Mouse (Mus musculus) MEL (cell line): ENCODE data around the gene Tiam1. TPM values are rescaled to one million over a fixed set of nuclear protein-coding genes. Genes with fewer than 3 reads are reported as not detected.

Experiments used
- DNase-seq: peaks from one replicate; pipeline ENCODE4 v3.0.0; 2011; ENCODE audit warnings: low read depth, low spot score
- H3K27ac ChIP-seq: 2 replicates; pipeline ENCODE4 v1.5.1; 2012; ENCODE audit warnings: low read depth, mild to moderate bottlenecking, control low read depth, low read length, moderate library complexity; ENCODE audit not compliant: control insufficient read depth
- H3K27me3 ChIP-seq, 2 experiments: fragments of 150-350 bp in 1 of 2; sonication (generic) in 1 of 2; 2 replicates each; pipeline ENCODE4 v1.6.1; 2012; ENCODE audit warnings: low read length in 2 of 2, mild to moderate bottlenecking in 2 of 2, improper control_type of control experiment in 1 of 2, moderate library complexity in 1 of 2; ENCODE audit not compliant: insufficient read depth in 2 of 2, control insufficient read depth in 1 of 2
- H3K36me3 ChIP-seq, 2 experiments: 2 replicates each; pipeline ENCODE4 v1.6.1; 2012 to 2014; ENCODE audit warnings: low read length in 2 of 2, improper control_type of control experiment in 1 of 2, inconsistent platforms in 1 of 2, mild to moderate bottlenecking in 1 of 2; ENCODE audit not compliant: insufficient read depth in 2 of 2, control insufficient read depth in 1 of 2
- H3K4me1 ChIP-seq, 2 experiments: fragments of 150-350 bp in 1 of 2; sonication (generic) in 1 of 2; 2 replicates each; pipeline ENCODE4 v1.6.1; 2012; ENCODE audit warnings: low read length in 2 of 2, improper control_type of control experiment in 1 of 2, mild to moderate bottlenecking in 1 of 2; ENCODE audit not compliant: insufficient read depth in 2 of 2, control insufficient read depth in 1 of 2
- H3K4me3 ChIP-seq, 2 experiments: fragments of 150-350 bp in 1 of 2; sonication (generic) in 1 of 2; 2 replicates each; pipeline ENCODE4 v1.5.1; 2012; ENCODE audit warnings: low read depth in 2 of 2, low read length in 2 of 2, mild to moderate bottlenecking in 2 of 2, moderate library complexity in 2 of 2, control low read depth in 1 of 2, improper control_type of control experiment in 1 of 2; ENCODE audit not compliant: control insufficient read depth in 1 of 2, insufficient read depth in 1 of 2
- H3K79me2 ChIP-seq: 2 replicates; pipeline ENCODE4 v1.6.1; 2012; ENCODE audit warnings: mild to moderate bottlenecking, low read length, moderate library complexity; ENCODE audit not compliant: control insufficient read depth, poor library complexity, insufficient read depth
- H3K9ac ChIP-seq: 2 replicates; pipeline ENCODE4 v1.6.1; 2012; ENCODE audit warnings: low read depth, mild to moderate bottlenecking, control low read depth, low read length, moderate library complexity; ENCODE audit not compliant: control insufficient read depth, poor library complexity, severe bottlenecking
- H3K9me3 ChIP-seq: fragments of 150-350 bp; sonication (generic); replicated peaks from 2 replicates; pipeline ENCODE4 v1.6.1; 2012; ENCODE audit warnings: mild to moderate bottlenecking, low read length, improper control_type of control experiment, moderate library complexity; ENCODE audit not compliant: insufficient read depth
- CHD2 ChIP-seq: IDR thresholded peaks from 2 replicates; pipeline ENCODE4 v1.6.1; 2011; ENCODE audit warnings: low read length, improper control_type of control experiment
- CTCF ChIP-seq, 3 experiments: IDR thresholded peaks in 2 of 3; conservative IDR thresholded peaks in 1 of 3; 2 replicates each; pipeline ENCODE4 v1.5.1; 2011 to 2012; ENCODE audit warnings: low read length in 3 of 3, low read depth in 2 of 3, mild to moderate bottlenecking in 2 of 3, improper control_type of control experiment in 1 of 3, inconsistent platforms in 1 of 3, mixed read lengths in 1 of 3, moderate library complexity in 1 of 3; ENCODE audit not compliant: control insufficient read depth in 1 of 3, insufficient read depth in 1 of 3, poor library complexity in 1 of 3, severe bottlenecking in 1 of 3
- ETS1 ChIP-seq: IDR thresholded peaks from 2 replicates; pipeline ENCODE4 v1.6.1; 2012; ENCODE audit warnings: low read depth, mild to moderate bottlenecking, inconsistent platforms, low read length, improper control_type of control experiment, moderate library complexity
- GABPA ChIP-seq: IDR thresholded peaks from 2 replicates; pipeline ENCODE4 v1.6.1; 2012; ENCODE audit warnings: low read depth, mild to moderate bottlenecking, inconsistent platforms, low read length, improper control_type of control experiment, moderate library complexity
- KAT2A ChIP-seq: conservative IDR thresholded peaks from 2 replicates; pipeline ENCODE4 v1.6.1; 2012; ENCODE audit warnings: low read depth, low read length, improper control_type of control experiment, inconsistent platforms
- MAFK ChIP-seq: IDR thresholded peaks from 2 replicates; pipeline ENCODE4 v1.6.1; 2011; ENCODE audit warnings: low read depth, mild to moderate bottlenecking, low read length, improper control_type of control experiment, borderline replicate concordance
- MAX ChIP-seq: IDR thresholded peaks from 2 replicates; pipeline ENCODE4 v1.6.1; 2011; ENCODE audit warnings: low read length, improper control_type of control experiment
- MEF2A ChIP-seq: IDR thresholded peaks from 2 replicates; pipeline ENCODE4 v1.6.1; 2014; ENCODE audit warnings: low read depth, mild to moderate bottlenecking, inconsistent platforms, low read length, improper control_type of control experiment; ENCODE audit not compliant: poor library complexity, insufficient replicate concordance, severe bottlenecking; ENCODE audit errors: extremely low read depth
- MXI1 ChIP-seq: IDR thresholded peaks from 2 replicates; pipeline ENCODE4 v1.6.1; 2011; ENCODE audit warnings: mild to moderate bottlenecking, low read depth, low read length, improper control_type of control experiment
- MYC ChIP-seq: IDR thresholded peaks from 2 replicates; pipeline ENCODE4 v1.6.1; 2011; ENCODE audit warnings: low read depth, mild to moderate bottlenecking, low read length, improper control_type of control experiment, moderate library complexity
- NELFE ChIP-seq: IDR thresholded peaks from 2 replicates; pipeline ENCODE4 v1.6.1; 2011; ENCODE audit warnings: low read depth, low read length, improper control_type of control experiment
- NRF1 ChIP-seq: IDR thresholded peaks from 2 replicates; pipeline ENCODE4 v1.6.1; 2014; ENCODE audit warnings: low read depth, mild to moderate bottlenecking, inconsistent platforms, low read length, improper control_type of control experiment, moderate library complexity; ENCODE audit not compliant: poor library complexity, insufficient read depth, severe bottlenecking
- RAD21 ChIP-seq: IDR thresholded peaks from 2 replicates; pipeline ENCODE4 v1.6.1; 2011; ENCODE audit warnings: mild to moderate bottlenecking, low read depth, low read length, improper control_type of control experiment
- SIN3A ChIP-seq: IDR thresholded peaks from 2 replicates; pipeline ENCODE4 v1.6.1; 2012; ENCODE audit warnings: low read length, improper control_type of control experiment, inconsistent platforms
- SMC3 ChIP-seq: IDR thresholded peaks from 2 replicates; pipeline ENCODE4 v1.6.1; 2011; ENCODE audit warnings: low read depth, low read length, improper control_type of control experiment
- TCF12 ChIP-seq: IDR thresholded peaks from 2 replicates; pipeline ENCODE4 v1.6.1; 2014; ENCODE audit warnings: low read depth, mild to moderate bottlenecking, inconsistent platforms, low read length, improper control_type of control experiment, moderate library complexity
- USF1 ChIP-seq: IDR thresholded peaks from 2 replicates; pipeline ENCODE4 v1.6.1; 2014; ENCODE audit warnings: low read depth, mild to moderate bottlenecking, inconsistent platforms, low read length, improper control_type of control experiment, moderate library complexity
- ZC3H11A ChIP-seq: IDR thresholded peaks from 2 replicates; pipeline ENCODE4 v1.6.1; 2012; ENCODE audit warnings: low read depth, mild to moderate bottlenecking, inconsistent platforms, low read length, improper control_type of control experiment
- ZKSCAN1 ChIP-seq: IDR thresholded peaks from 2 replicates; pipeline ENCODE4 v1.6.1; 2012; ENCODE audit warnings: low read depth, mild to moderate bottlenecking, inconsistent platforms, low read length, improper control_type of control experiment, moderate library complexity
- ZMIZ1 ChIP-seq: IDR thresholded peaks from 2 replicates; pipeline ENCODE4 v1.6.1; 2012; ENCODE audit warnings: low read depth, mild to moderate bottlenecking, inconsistent platforms, low read length, improper control_type of control experiment, moderate library complexity
- ZNF384 ChIP-seq: IDR thresholded peaks from 2 replicates; pipeline ENCODE4 v1.6.1; 2012; ENCODE audit warnings: low read depth, mild to moderate bottlenecking, inconsistent platforms, low read length, improper control_type of control experiment
- polyA plus RNA-seq, 2 experiments: library from polyadenylated mRNA; stranded (reverse) in 1 of 2; unstranded in 1 of 2; fragments of >175 nt in 1 of 2; fragments of >200 nt in 1 of 2; gene quantifications; 2 replicates each; pipeline versions ENCODE4 v1.2.1 to v1.2.4; 2012; ENCODE audit warnings: low replicate concordance in 2 of 2, low read depth in 1 of 2; ENCODE audit not compliant: insufficient read length in 2 of 2, insufficient read depth in 1 of 2, missing spikeins in 1 of 2
- total RNA-seq: library from RNA; depleted of rRNA; stranded (reverse); fragments of 300-350 nt; gene quantifications from 2 replicates; pipeline ENCODE4 v1.2.3, GENCODE M21; 2012

Tiam1 gene
- total and polyA plus RNA-seq, 3 experiments: 15.0 to 23.9 (median 19.9) TPM

- Histone ChIP-seq H3K9me3 (no peaks in the 10 kb centered on the region), H3K27me3 (no peaks in the 10 kb centered on the region), H3K4me1 (peaks cover 29 to 49% of the 10 kb centered on the region in 2 experiments), H3K9ac (no peak overlapping the region), H3K27ac (no peak overlapping the region), H3K36me3 (peaks cover 0 to 40% of the 10 kb centered on the region in 2 experiments; a peak in 2 of 4 replicates), H3K79me2 (no peaks in the 10 kb centered on the region), H3K4me3 (no peak overlapping the region)
- no peak for TF ChIP-seq GABPA
- TF ChIP-seq NRF1: no peak
- TF ChIP-seq NELFE: no peak
- TF ChIP-seq ZMIZ1: no peak
- TF ChIP-seq ZC3H11A: no peak
- TF ChIP-seq ZNF384: no peak
- TF ChIP-seq RAD21: no peak
- TF ChIP-seq CTCF (IDR thresholded peaks at IDR 0.05 in 2 of 3, conservative IDR thresholded peaks at IDR 0.05 in 1 of 3; ENCODE audit: control insufficient read depth in 1 of 3, insufficient read depth in 1 of 3, low read depth in 2 of 3, low read length in 3 of 3, poor library complexity in 1 of 3, severe bottlenecking in 1 of 3): no peak
- TF ChIP-seq TCF12: no peak
- no peak for TF ChIP-seq SIN3A
- no peak for TF ChIP-seq MEF2A
- no peak for TF ChIP-seq CHD2
- TF ChIP-seq KAT2A: no peak
- no peak for TF ChIP-seq ZKSCAN1
- no peak for TF ChIP-seq MAFK
- no peak for DNase-seq
Observed at GRCm38 (mm10) chr16:90181673-90182072, 38.1 kb upstream of the Tiam1 start.

DNA sequence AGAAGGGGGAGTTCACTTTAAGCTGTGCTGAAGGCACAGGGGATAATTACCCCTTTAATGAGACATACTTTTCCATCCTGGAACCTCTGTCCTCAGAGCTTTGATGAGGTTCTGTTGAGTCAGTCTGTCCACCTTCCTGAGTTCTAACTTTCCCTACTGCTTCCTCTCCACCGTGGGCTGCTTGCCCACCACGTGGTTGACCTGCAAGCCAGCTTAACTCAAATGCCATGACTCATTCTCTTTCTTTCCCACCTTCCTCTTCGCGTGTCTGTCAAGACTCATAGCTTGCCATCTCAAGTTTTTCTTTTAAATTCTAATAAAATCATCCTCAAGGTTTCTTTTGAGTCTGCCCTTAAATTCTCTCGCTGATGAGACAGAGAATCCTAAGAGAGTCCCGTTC lies 37.4 kb upstream of the Tiam1 start:
- no peak overlapping the region for H3K4me3 ChIP-seq
- peak overlapping the region; percentile 51 for H3K27ac ChIP-seq
- peak overlapping the region; percentile 13; the same call in 1 of the 2 replicates for H3K9ac ChIP-seq
- no peaks in the 10 kb centered on the region for H3K9me3 ChIP-seq
- H3K27me3 ChIP-seq: no peaks in the 10 kb centered on the region
- peak; percentile 58 for DNase-seq
- H3K79me2 ChIP-seq: no peaks in the 10 kb centered on the region
- peaks cover 32 to 54% of the 10 kb centered on the region in 2 experiments for H3K4me1 ChIP-seq
- TF ChIP-seq MAFK (no peak), MXI1 (peak; percentile 73), USF1 (peak; percentile 61; the same call in 1 of the 2 replicates), MYC (peak; percentile 92), ETS1 (peak; percentile 50; the same call in 1 of the 2 replicates), MAX (peak; percentile 95), SIN3A (0 out of 2 replicates have a peak, but pooled peaks have one; percentile 23), SMC3 (no peak)
- H3K36me3 ChIP-seq: peaks cover 0 to 47% of the 10 kb centered on the region in 2 experiments; a peak in 2 of 4 replicates
